Mouse (Mus musculus) MEL (cell line): ENCODE measurements around the gene Cnot4. TPM values are rescaled to one million over a fixed set of nuclear protein-coding genes. Genes with fewer than 3 reads are reported as not detected.

ENCODE experiments used
- DNase-seq: peaks from one replicate; pipeline ENCODE4 v3.0.0; 2011; ENCODE audit warnings: low read depth, low spot score
- H3K27ac ChIP-seq: 2 replicates; pipeline ENCODE4 v1.5.1; 2012; ENCODE audit warnings: low read depth, mild to moderate bottlenecking, control low read depth, low read length, moderate library complexity; ENCODE audit not compliant: control insufficient read depth
- H3K27me3 ChIP-seq, 2 experiments: fragments of 150-350 bp in 1 of 2; sonication (generic) in 1 of 2; 2 replicates each; pipeline ENCODE4 v1.6.1; 2012; ENCODE audit warnings: low read length in 2 of 2, mild to moderate bottlenecking in 2 of 2, improper control_type of control experiment in 1 of 2, moderate library complexity in 1 of 2; ENCODE audit not compliant: insufficient read depth in 2 of 2, control insufficient read depth in 1 of 2
- H3K36me3 ChIP-seq, 2 experiments: 2 replicates each; pipeline ENCODE4 v1.6.1; 2012 to 2014; ENCODE audit warnings: low read length in 2 of 2, improper control_type of control experiment in 1 of 2, inconsistent platforms in 1 of 2, mild to moderate bottlenecking in 1 of 2; ENCODE audit not compliant: insufficient read depth in 2 of 2, control insufficient read depth in 1 of 2
- H3K4me1 ChIP-seq, 2 experiments: fragments of 150-350 bp in 1 of 2; sonication (generic) in 1 of 2; 2 replicates each; pipeline ENCODE4 v1.6.1; 2012; ENCODE audit warnings: low read length in 2 of 2, improper control_type of control experiment in 1 of 2, mild to moderate bottlenecking in 1 of 2; ENCODE audit not compliant: insufficient read depth in 2 of 2, control insufficient read depth in 1 of 2
- H3K4me3 ChIP-seq, 2 experiments: fragments of 150-350 bp in 1 of 2; sonication (generic) in 1 of 2; 2 replicates each; pipeline ENCODE4 v1.5.1; 2012; ENCODE audit warnings: low read depth in 2 of 2, low read length in 2 of 2, mild to moderate bottlenecking in 2 of 2, moderate library complexity in 2 of 2, control low read depth in 1 of 2, improper control_type of control experiment in 1 of 2; ENCODE audit not compliant: control insufficient read depth in 1 of 2, insufficient read depth in 1 of 2
- H3K79me2 ChIP-seq: 2 replicates; pipeline ENCODE4 v1.6.1; 2012; ENCODE audit warnings: mild to moderate bottlenecking, low read length, moderate library complexity; ENCODE audit not compliant: control insufficient read depth, poor library complexity, insufficient read depth
- H3K9ac ChIP-seq: 2 replicates; pipeline ENCODE4 v1.6.1; 2012; ENCODE audit warnings: low read depth, mild to moderate bottlenecking, control low read depth, low read length, moderate library complexity; ENCODE audit not compliant: control insufficient read depth, poor library complexity, severe bottlenecking
- H3K9me3 ChIP-seq: fragments of 150-350 bp; sonication (generic); replicated peaks from 2 replicates; pipeline ENCODE4 v1.6.1; 2012; ENCODE audit warnings: mild to moderate bottlenecking, low read length, improper control_type of control experiment, moderate library complexity; ENCODE audit not compliant: insufficient read depth
- CHD2 ChIP-seq: IDR thresholded peaks from 2 replicates; pipeline ENCODE4 v1.6.1; 2011; ENCODE audit warnings: low read length, improper control_type of control experiment
- EP300 ChIP-seq, 2 experiments: IDR thresholded peaks; 2 replicates each; pipeline ENCODE4 v1.6.1; 2011; ENCODE audit warnings: improper control_type of control experiment in 2 of 2, low read length in 2 of 2, low read depth in 1 of 2, mild to moderate bottlenecking in 1 of 2
- ETS1 ChIP-seq: IDR thresholded peaks from 2 replicates; pipeline ENCODE4 v1.6.1; 2012; ENCODE audit warnings: low read depth, mild to moderate bottlenecking, inconsistent platforms, low read length, improper control_type of control experiment, moderate library complexity
- GABPA ChIP-seq: IDR thresholded peaks from 2 replicates; pipeline ENCODE4 v1.6.1; 2012; ENCODE audit warnings: low read depth, mild to moderate bottlenecking, inconsistent platforms, low read length, improper control_type of control experiment, moderate library complexity
- GATA1 ChIP-seq: IDR thresholded peaks from 2 replicates; pipeline ENCODE4 v1.6.1; 2011; ENCODE audit warnings: low read depth, low read length, improper control_type of control experiment
- KAT2A ChIP-seq: conservative IDR thresholded peaks from 2 replicates; pipeline ENCODE4 v1.6.1; 2012; ENCODE audit warnings: low read depth, low read length, improper control_type of control experiment, inconsistent platforms
- MAFK ChIP-seq: IDR thresholded peaks from 2 replicates; pipeline ENCODE4 v1.6.1; 2011; ENCODE audit warnings: low read depth, mild to moderate bottlenecking, low read length, improper control_type of control experiment, borderline replicate concordance
- MAX ChIP-seq: IDR thresholded peaks from 2 replicates; pipeline ENCODE4 v1.6.1; 2011; ENCODE audit warnings: low read length, improper control_type of control experiment
- MAZ ChIP-seq: IDR thresholded peaks from 2 replicates; pipeline ENCODE4 v1.6.1; 2012; ENCODE audit warnings: low read depth, mild to moderate bottlenecking, inconsistent platforms, low read length, improper control_type of control experiment
- POLR2A ChIP-seq, 2 experiments: IDR thresholded peaks; 2 replicates each; pipeline ENCODE4 v1.6.1; 2011 to 2012; ENCODE audit warnings: low read length in 2 of 2, mild to moderate bottlenecking in 2 of 2, control low read depth in 1 of 2, improper control_type of control experiment in 1 of 2, low read depth in 1 of 2, moderate library complexity in 1 of 2; ENCODE audit not compliant: control insufficient read depth in 1 of 2, insufficient read depth in 1 of 2, poor library complexity in 1 of 2
- RAD21 ChIP-seq: IDR thresholded peaks from 2 replicates; pipeline ENCODE4 v1.6.1; 2011; ENCODE audit warnings: mild to moderate bottlenecking, low read depth, low read length, improper control_type of control experiment
- SMC3 ChIP-seq: IDR thresholded peaks from 2 replicates; pipeline ENCODE4 v1.6.1; 2011; ENCODE audit warnings: low read depth, low read length, improper control_type of control experiment
- UBTF ChIP-seq: IDR thresholded peaks from 2 replicates; pipeline ENCODE4 v1.6.1; 2012; ENCODE audit warnings: low read depth, mild to moderate bottlenecking, inconsistent platforms, low read length, improper control_type of control experiment, moderate library complexity, borderline replicate concordance; ENCODE audit not compliant: insufficient read depth
- USF1 ChIP-seq: IDR thresholded peaks from 2 replicates; pipeline ENCODE4 v1.6.1; 2014; ENCODE audit warnings: low read depth, mild to moderate bottlenecking, inconsistent platforms, low read length, improper control_type of control experiment, moderate library complexity
- USF2 ChIP-seq, 2 experiments: IDR thresholded peaks; 2 replicates each; pipeline ENCODE4 v1.6.1; 2011 to 2012; ENCODE audit warnings: improper control_type of control experiment in 2 of 2, low read length in 2 of 2, borderline replicate concordance in 1 of 2, inconsistent platforms in 1 of 2, low read depth in 1 of 2, mild to moderate bottlenecking in 1 of 2; ENCODE audit not compliant: insufficient read depth in 1 of 2
- ZMIZ1 ChIP-seq: IDR thresholded peaks from 2 replicates; pipeline ENCODE4 v1.6.1; 2012; ENCODE audit warnings: low read depth, mild to moderate bottlenecking, inconsistent platforms, low read length, improper control_type of control experiment, moderate library complexity
- ZNF384 ChIP-seq: IDR thresholded peaks from 2 replicates; pipeline ENCODE4 v1.6.1; 2012; ENCODE audit warnings: low read depth, mild to moderate bottlenecking, inconsistent platforms, low read length, improper control_type of control experiment
- polyA plus RNA-seq, 2 experiments: library from polyadenylated mRNA; stranded (reverse) in 1 of 2; unstranded in 1 of 2; fragments of >175 nt in 1 of 2; fragments of >200 nt in 1 of 2; gene quantifications; 2 replicates each; pipeline versions ENCODE4 v1.2.1 to v1.2.4; 2012; ENCODE audit warnings: low replicate concordance in 2 of 2, low read depth in 1 of 2; ENCODE audit not compliant: insufficient read length in 2 of 2, insufficient read depth in 1 of 2, missing spikeins in 1 of 2
- total RNA-seq: library from RNA; depleted of rRNA; stranded (reverse); fragments of 300-350 nt; gene quantifications from 2 replicates; pipeline ENCODE4 v1.2.3, GENCODE M21; 2012

Gene Cnot4
- total and polyA plus RNA-seq, 3 experiments = 6.2 to 41.9 (median 13.6) TPM

DNA sequence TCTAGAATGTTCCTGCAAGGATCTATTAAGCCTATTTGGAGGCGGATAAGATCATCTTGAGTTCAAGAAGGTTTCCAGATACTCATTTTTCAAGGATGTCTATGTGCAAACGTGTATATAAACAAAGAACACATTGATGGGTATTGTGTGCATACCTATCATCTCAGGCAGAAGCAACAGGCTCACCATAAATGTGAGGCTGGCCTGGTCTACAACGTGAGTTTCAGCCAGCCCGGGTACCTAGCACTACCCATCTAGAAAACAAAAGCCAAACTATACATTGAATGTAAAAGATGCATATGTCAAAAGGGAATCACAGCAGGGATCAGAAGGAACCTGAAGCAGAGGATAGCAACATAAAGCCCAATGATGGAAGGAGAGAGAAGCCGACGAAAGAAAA is 103.3 kb downstream of the Cnot4 start:
- H3K36me3 ChIP-seq = peaks cover 0 to 5% of the 10 kb centered on the region in 2 experiments; a peak in 2 of 4 replicates
- H3K9ac ChIP-seq = no peak overlapping the region
- H3K27me3 ChIP-seq = no peaks in the 10 kb centered on the region
- no peak overlapping the region for H3K27ac ChIP-seq
- TF ChIP-seq UBTF = no peak
- TF ChIP-seq MAX = no peak
- no peak for TF ChIP-seq ZMIZ1
- TF ChIP-seq RAD21 = no peak
- TF ChIP-seq MAFK = no peak
- no peaks in the 10 kb centered on the region for H3K79me2 ChIP-seq
- H3K9me3 ChIP-seq = no peaks in the 10 kb centered on the region
- peaks cover 0 to 4% of the 10 kb centered on the region in 2 experiments; a peak in 1 of 4 replicates for H3K4me1 ChIP-seq
- no peak overlapping the region for H3K4me3 ChIP-seq
- no peak for DNase-seq

DNA sequence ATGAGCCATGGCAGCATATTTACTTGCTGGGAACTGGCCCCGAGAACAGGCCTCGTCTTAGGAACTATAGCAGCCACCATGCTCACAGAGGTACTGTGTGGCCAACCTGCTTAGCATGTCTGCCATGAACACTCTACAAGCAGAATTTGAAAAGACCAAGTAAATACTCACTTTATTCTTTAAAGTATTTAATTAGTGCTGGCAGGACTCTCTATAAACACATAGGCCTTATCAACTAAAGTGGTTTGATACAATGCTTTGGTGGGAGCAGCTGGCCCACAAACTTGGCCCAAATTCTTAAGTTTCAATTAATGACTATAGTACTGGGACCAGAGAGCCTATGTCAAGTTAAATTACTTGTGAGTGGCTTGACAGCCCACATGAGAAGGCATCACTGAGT is 105.5 kb downstream of the Cnot4 start:
- Histone ChIP-seq H3K27me3 (no peaks in the 10 kb centered on the region), H3K27ac (no peak overlapping the region), H3K9me3 (no peaks in the 10 kb centered on the region), H3K36me3 (peaks cover 0 to 4% of the 10 kb centered on the region in 2 experiments; a peak in 3 of 4 replicates), H3K4me3 (no peak overlapping the region), H3K79me2 (no peaks in the 10 kb centered on the region), H3K4me1 (peaks cover 0 to 2% of the 10 kb centered on the region in 2 experiments; a peak in 1 of 4 replicates), H3K9ac (no peak overlapping the region)
- no peak for DNase-seq
- TF ChIP-seq GATA1 = no peak
- no peak for TF ChIP-seq ZMIZ1
- no peak for TF ChIP-seq CHD2
- TF ChIP-seq EP300 (IDR thresholded peaks at IDR 0.05; ENCODE audit: low read depth in 1 of 2, low read length in 2 of 2) = no peak
- no peak for TF ChIP-seq USF1
- TF ChIP-seq, all 39 proteins: peak for 0

DNA sequence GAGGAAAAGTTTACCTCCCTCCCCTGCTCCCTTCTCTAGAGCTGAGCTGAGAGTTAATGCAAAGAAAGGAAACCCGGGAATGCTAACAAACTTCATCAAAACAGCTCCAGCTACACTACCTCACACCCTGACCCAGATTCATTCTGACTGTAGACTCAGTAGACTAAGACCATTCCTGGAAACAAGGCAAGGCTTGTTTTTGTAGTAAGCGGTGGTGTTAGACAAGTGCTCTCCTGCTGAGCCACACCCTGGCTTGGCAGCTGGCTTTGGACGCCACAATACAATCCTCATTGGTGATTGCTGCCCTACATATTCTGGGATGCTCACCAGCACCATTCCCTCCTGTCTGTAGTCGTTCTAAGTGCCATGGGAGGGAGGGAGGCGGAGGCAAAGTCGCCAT is 106.3 kb downstream of the Cnot4 start:
- Histone ChIP-seq H3K9ac (no peak overlapping the region), H3K79me2 (no peaks in the 10 kb centered on the region), H3K27ac (no peak overlapping the region), H3K27me3 (no peaks in the 10 kb centered on the region), H3K36me3 (no peaks in the 10 kb centered on the region; a peak in 2 of 4 replicates), H3K4me1 (no peaks in the 10 kb centered on the region), H3K4me3 (no peak overlapping the region), H3K9me3 (no peaks in the 10 kb centered on the region)
- DNase-seq = no peak
- no peak for TF ChIP-seq MAX
- no peak for TF ChIP-seq ZMIZ1
- TF ChIP-seq ETS1 = no peak
- no peak for TF ChIP-seq MAZ
- no peak for TF ChIP-seq USF2 (IDR thresholded peaks at IDR 0.05; ENCODE audit: borderline replicate concordance in 1 of 2, insufficient read depth in 1 of 2, low read depth in 1 of 2, low read length in 2 of 2)
- no peak for TF ChIP-seq USF1
- no peak for TF ChIP-seq KAT2A
- no peak for TF ChIP-seq GATA1
- no peak for TF ChIP-seq SMC3
- no peak for TF ChIP-seq POLR2A (IDR thresholded peaks at IDR 0.05; ENCODE audit: control insufficient read depth in 1 of 2, insufficient read depth in 1 of 2, low read depth in 1 of 2, low read length in 2 of 2, poor library complexity in 1 of 2)
- no peak for TF ChIP-seq GABPA
- TF ChIP-seq EP300 (IDR thresholded peaks at IDR 0.05; ENCODE audit: low read depth in 1 of 2, low read length in 2 of 2) = no peak
- no peak for TF ChIP-seq ZNF384
